Mouse (Mus musculus) cerebellum, adult 8-10 months (tissue): ENCODE measurements around the gene Cd24a.

ENCODE experiments used
- DNase-seq: peaks from one replicate; pipeline ENCODE4 v3.0.0; 2022

Cd24a gene

DNA sequence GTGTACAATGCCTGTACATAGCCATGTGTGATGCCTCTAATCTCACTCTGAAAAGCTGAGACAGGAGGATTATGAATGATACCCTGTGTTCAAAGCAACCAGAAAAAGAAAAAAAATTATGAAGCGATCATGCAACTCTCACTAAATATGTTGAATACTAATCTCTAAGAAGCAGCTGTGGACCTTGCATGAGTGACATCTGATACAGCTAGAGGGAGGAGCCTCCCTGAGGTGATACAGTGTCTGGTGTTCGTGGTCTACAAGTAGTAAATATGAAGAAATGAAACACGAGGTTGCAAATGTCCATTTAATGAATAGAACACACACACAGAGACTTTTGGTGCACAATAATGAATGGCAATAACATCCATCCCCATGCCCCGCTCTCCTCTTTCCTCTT lies 52.5 kb downstream of the Cd24a start:
- DNase-seq: no peak

- DNase-seq: no peak
These were observed 53.0 kb downstream of the Cd24a start for GRCm38 (mm10) chr10:43631049-43631448.

GRCm38 (mm10) chr10:43631639-43632354 lies 53.7 kb downstream of the Cd24a start:
- DNase-seq: no peak

GRCm38 (mm10) chr10:43633117-43633516 lies 55.0 kb downstream of the Cd24a start:
- no peak for DNase-seq
